Mouse (Mus musculus) liver, postnatal 0 days (tissue): Measurements from ENCODE around the gene Mbnl2.

Experiments used
- CTCF ChIP-seq: sonication (generic); IDR thresholded peaks from 2 replicates; pipeline ENCODE4 v1.5.1; 2016; ENCODE audit warnings: antibody characterized with exemption, low read depth
- EP300 ChIP-seq: IDR thresholded peaks from 2 replicates; pipeline ENCODE4 v1.6.1; 2016; ENCODE audit warnings: antibody characterized with exemption, low read depth, mild to moderate bottlenecking

- TF ChIP-seq CTCF (no peak), EP300 (no peak)
Measured at GRCm38 (mm10) chr14:120274746-120275145, 723 bp upstream of the Mbnl2 start.
